Mouse (Mus musculus): ENCODE data around the gene Tmem229b.

DNA sequence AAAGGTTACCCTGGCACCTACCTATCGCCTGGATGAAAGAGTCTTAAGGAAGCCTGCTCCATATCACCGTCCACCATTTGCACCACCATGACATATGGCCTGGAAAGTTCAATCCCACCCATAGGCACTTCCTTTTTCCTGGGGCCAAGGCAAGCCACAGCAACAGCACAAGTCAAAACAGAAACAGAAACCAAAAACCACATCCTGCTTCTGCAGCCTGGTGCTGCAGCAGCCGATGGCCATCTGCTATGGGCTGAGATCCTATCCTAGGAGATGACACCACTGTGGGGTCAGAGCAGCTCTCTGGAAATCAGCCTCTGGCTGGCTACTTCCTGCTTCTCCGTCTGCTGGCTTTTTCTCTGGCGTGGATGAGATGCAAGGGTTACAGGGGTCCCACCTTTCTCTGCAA lies 26.7 kb downstream of the Tmem229b start:
- TF ChIP-seq CTCF (IDR thresholded peaks at IDR 0.05; ENCODE audit: low read depth) (no peak), EP300 (optimal IDR thresholded peaks at IDR 0.05) (no peak)

Measured in stomach, postnatal 0 days (tissue).